Mouse (Mus musculus) mammary gland, adult 2 months (tissue): ENCODE data around the gene Ly6f. TPM values are rescaled to one million over a fixed set of nuclear protein-coding genes. Genes with fewer than 3 reads are reported as not detected.

Source experiments
- polyA plus RNA-seq: library from polyadenylated mRNA; depleted of rRNA; stranded (reverse); fragments of >200 nt; gene quantifications from 2 replicates; pipeline ENCODE4 v1.2.3, GENCODE M21; 2012; ENCODE audit warnings: low replicate concordance; rRNA removed

Gene Ly6f
- not detected in 2 replicates for polyA plus RNA-seq

GRCm38 (mm10) chr15:75268121-75268520 lies at the start of gene Ly6f:
TSS of gene Ly6f (plus strand) at chr15:75268421.

Other genes with a start within 250 kb of the Ly6f start
- gene Ly6c1, start 219.6 kb upstream of the Ly6f start, polyA plus RNA-seq = 596 and 1,021 TPM in 2 replicates
- 129 and 166 TPM in 2 replicates for gene Ly6c2, start 156.5 kb upstream of the Ly6f start, polyA plus RNA-seq
- gene Ly6g, start 113.2 kb upstream of the Ly6f start, polyA plus RNA-seq = 0.22 TPM in 1 of 2 replicates, not detected in the other
- 0.29 TPM in 1 of 2 replicates, not detected in the other for gene BC025446, start 52.0 kb upstream of the Ly6f start, polyA plus RNA-seq